Mouse (Mus musculus): ENCODE measurements around the gene Krtap28-13. TPM values are rescaled to one million over a fixed set of nuclear protein-coding genes. Genes with fewer than 3 reads are reported as not detected.

Gene Krtap28-13
- polyA plus RNA-seq, 1 experiment from 2014 or later: not detected

DNA sequence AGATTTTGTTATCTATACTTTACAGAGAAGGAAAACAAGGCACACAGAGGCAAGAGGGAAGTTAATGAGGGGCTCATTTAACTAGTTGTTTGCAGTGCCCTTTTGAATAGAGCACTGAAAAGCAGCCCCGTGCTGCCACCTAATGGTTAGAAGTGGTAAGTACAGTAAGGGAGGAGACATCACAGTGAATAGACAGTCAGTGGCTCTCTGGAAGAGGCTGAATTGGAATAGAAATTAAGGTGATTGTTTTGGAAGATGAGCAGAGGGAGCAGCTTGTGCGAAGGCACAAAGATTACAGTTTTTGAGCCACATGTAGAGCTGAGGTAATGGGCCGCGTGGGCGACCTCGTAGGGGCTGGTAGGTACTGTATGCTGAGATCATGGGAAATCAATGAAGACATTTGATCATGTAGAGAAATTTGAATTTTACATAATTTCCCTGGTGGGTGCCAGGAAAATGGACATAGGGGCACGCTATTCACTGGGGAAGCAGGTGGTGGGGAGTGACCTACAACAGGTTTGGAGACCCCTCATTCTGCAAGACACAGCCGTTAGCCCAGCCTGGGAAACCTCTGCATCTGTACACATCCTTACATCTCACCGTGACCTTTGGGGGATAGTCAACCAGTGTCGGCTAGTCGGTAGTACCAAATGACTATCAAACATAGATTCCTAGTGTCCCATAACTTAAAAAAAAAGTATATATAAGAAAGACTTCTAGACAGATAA is 15.6 kb downstream of the Krtap28-13 start:
- Histone ChIP-seq H3K4me2 (ENCODE audit: low read depth, low read length) (no peak overlapping the region), H3K4me3 (ENCODE audit: low read depth, low read length) (no peak overlapping the region), H3K27me3 (ENCODE audit: control insufficient read depth, insufficient read depth, low read depth, low read length) (no peaks in the 10 kb centered on the region), H3K36me3 (ENCODE audit: control insufficient read depth, insufficient read depth) (no peaks in the 10 kb centered on the region), H3K9ac (ENCODE audit: low read depth, low read length) (no peak overlapping the region), H3K4me1 (ENCODE audit: control insufficient read depth, low read depth, low read length) (no peaks in the 10 kb centered on the region), H3K9me3 (replicated peaks; ENCODE audit: control insufficient read depth, low read length) (no peaks in the 10 kb centered on the region), H3K27ac (ENCODE audit: low read length) (no peak overlapping the region)
- ATAC-seq (ENCODE audit: low read depth): no peak
- 35% methylated on average over 11 of the region's 11 CpGs for WGBS (ENCODE audit: insufficient replicate concordance)

DNA sequence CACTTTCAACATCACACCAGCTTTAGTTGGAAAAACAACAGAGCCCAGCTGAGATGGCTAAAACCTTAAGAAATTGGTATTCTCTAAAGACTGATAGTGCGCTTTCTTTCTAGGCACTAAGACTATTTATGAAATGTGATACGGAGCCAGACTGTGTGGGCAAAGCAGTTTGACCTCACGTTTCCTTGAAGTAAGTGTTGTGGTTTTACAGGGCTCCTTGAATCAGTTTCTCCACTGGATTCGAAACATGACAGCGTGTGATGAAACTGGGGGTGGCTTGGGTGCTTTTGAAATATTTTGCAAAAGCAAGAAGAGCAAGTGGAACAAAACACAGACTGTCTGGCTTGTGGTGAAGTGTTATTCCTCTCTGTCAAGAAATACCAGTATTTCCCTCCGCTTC is 16.3 kb downstream of the Krtap28-13 start:
- Histone ChIP-seq H3K9ac (ENCODE audit: low read depth, low read length) (no peak overlapping the region), H3K27ac (ENCODE audit: low read length) (no peak overlapping the region), H3K9me3 (replicated peaks; ENCODE audit: control insufficient read depth, low read length) (no peaks in the 10 kb centered on the region), H3K4me3 (ENCODE audit: low read depth, low read length) (no peak overlapping the region), H3K4me1 (ENCODE audit: control insufficient read depth, low read depth, low read length) (no peaks in the 10 kb centered on the region), H3K36me3 (ENCODE audit: control insufficient read depth, insufficient read depth) (no peaks in the 10 kb centered on the region), H3K4me2 (ENCODE audit: low read depth, low read length) (no peak overlapping the region), H3K27me3 (ENCODE audit: control insufficient read depth, insufficient read depth, low read depth, low read length) (no peaks in the 10 kb centered on the region)
- ATAC-seq (ENCODE audit: low read depth): no peak
- 35% methylated on average over 6 of the region's 6 CpGs for WGBS (ENCODE audit: insufficient replicate concordance)

DNA sequence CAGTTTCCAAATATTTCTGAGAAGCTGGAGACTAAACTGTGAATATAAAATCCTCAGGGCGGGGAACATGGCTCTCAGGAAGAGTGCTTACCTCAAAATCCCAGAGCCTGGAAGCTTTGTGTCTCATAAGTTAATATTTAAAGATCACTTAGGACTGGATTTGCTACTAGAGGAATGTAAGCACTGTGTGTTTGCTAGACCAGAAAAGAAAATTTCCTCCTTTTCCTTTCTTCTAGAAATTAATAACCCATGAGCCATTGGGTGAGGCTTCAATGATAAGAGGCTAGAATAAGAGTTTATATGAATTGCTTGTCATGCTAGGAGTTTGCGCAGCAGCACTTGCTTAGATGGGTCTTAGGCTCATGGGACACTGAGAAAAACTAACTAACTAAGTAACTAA is 24.1 kb downstream of the Krtap28-13 start:
- WGBS (ENCODE audit: insufficient replicate concordance): 54% methylated on average over 2 of the region's 2 CpGs
- H3K9ac ChIP-seq (ENCODE audit: low read depth, low read length): no peak overlapping the region
- no peaks in the 10 kb centered on the region for H3K27me3 ChIP-seq (ENCODE audit: control insufficient read depth, insufficient read depth, low read depth, low read length)
- no peaks in the 10 kb centered on the region for H3K36me3 ChIP-seq (ENCODE audit: control insufficient read depth, insufficient read depth)
- no peaks in the 10 kb centered on the region for H3K9me3 ChIP-seq (replicated peaks; ENCODE audit: control insufficient read depth, low read length)
- H3K4me2 ChIP-seq (ENCODE audit: low read depth, low read length): no peak overlapping the region
- no peak overlapping the region for H3K4me3 ChIP-seq (ENCODE audit: low read depth, low read length)
- H3K4me1 ChIP-seq (ENCODE audit: control insufficient read depth, low read depth, low read length): no peaks in the 10 kb centered on the region
- no peak overlapping the region for H3K27ac ChIP-seq (ENCODE audit: low read length)
- ATAC-seq (ENCODE audit: low read depth): no peak

DNA sequence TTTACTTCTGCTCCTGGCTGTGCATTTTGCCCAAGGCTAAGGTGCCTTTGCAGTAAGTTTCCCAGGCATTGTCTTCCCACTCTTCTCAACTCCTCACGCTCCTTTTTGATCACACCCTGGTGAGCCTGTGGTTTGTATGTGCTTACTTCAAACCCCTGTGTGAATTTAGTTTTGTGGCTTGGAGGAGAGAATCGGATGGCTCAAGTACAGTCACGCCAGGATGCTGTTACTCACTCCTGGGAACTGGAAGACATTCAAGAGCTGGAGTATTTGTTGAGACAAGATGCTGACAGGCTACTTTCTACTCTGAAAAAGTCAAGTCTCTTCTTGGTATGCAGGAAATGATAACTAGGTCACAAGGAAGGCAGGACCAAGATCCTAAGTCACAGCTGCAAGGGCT is 30.5 kb downstream of the Krtap28-13 start:
- H3K9me3 ChIP-seq (replicated peaks; ENCODE audit: control insufficient read depth, low read length): no peaks in the 10 kb centered on the region
- no peak overlapping the region for H3K27ac ChIP-seq (ENCODE audit: low read length)
- no peaks in the 10 kb centered on the region for H3K36me3 ChIP-seq (ENCODE audit: control insufficient read depth, insufficient read depth)
- no peak overlapping the region for H3K9ac ChIP-seq (ENCODE audit: low read depth, low read length)
- no peaks in the 10 kb centered on the region for H3K4me1 ChIP-seq (ENCODE audit: control insufficient read depth, low read depth, low read length)
- 55% methylated on average over 3 of the region's 3 CpGs for WGBS (ENCODE audit: insufficient replicate concordance)
- no peak for ATAC-seq (ENCODE audit: low read depth)
- H3K4me2 ChIP-seq (ENCODE audit: low read depth, low read length): no peak overlapping the region
- H3K27me3 ChIP-seq (ENCODE audit: control insufficient read depth, insufficient read depth, low read depth, low read length): no peaks in the 10 kb centered on the region
- no peak overlapping the region for H3K4me3 ChIP-seq (ENCODE audit: low read depth, low read length)

DNA sequence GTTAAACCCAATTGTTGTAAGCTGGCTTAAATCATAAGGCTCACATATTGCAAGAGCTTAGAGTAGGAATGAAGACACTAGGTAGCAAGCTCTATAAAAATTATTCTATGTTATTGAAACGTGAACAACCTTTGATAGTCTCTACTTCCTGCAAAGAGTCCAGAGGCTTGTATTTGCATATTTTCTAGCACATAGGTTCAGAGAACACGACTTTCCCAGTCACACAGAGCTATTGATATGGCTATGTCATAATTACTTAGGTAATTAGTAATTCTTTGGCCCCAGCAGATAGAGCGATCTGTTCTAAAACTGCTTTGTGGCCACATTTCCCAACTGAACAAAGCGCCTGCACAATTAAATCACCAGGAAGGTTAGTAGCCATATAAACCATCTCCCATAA is 36.2 kb downstream of the Krtap28-13 start:
- Histone ChIP-seq H3K4me1 (ENCODE audit: control insufficient read depth, low read depth, low read length) (no peaks in the 10 kb centered on the region), H3K36me3 (ENCODE audit: control insufficient read depth, insufficient read depth) (no peaks in the 10 kb centered on the region), H3K27ac (ENCODE audit: low read length) (no peak overlapping the region), H3K4me3 (ENCODE audit: low read depth, low read length) (no peak overlapping the region), H3K9me3 (replicated peaks; ENCODE audit: control insufficient read depth, low read length) (no peaks in the 10 kb centered on the region), H3K9ac (ENCODE audit: low read depth, low read length) (no peak overlapping the region), H3K27me3 (ENCODE audit: control insufficient read depth, insufficient read depth, low read depth, low read length) (no peaks in the 10 kb centered on the region), H3K4me2 (ENCODE audit: low read depth, low read length) (no peak overlapping the region)
- WGBS (ENCODE audit: insufficient replicate concordance): 69% methylated on average over 4 of the region's 4 CpGs
- ATAC-seq (ENCODE audit: low read depth): no peak

DNA sequence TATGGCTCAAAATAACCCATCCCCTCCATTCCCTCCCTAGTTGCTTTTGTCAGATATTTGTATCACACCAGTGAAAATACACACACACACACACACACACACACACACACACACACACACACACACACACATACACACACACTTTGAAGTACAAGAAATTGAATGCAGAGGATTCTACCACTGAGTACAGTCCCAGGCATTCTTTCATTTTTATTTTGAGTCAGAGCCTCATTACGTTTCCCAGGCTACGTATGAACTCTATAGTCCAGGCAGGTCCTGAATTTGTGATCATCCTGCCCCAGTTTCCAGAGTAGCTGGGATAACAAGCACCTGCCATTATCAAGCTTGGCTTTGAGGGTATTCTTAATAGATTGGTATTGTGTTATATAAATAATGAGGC is 38.4 kb downstream of the Krtap28-13 start:
- no peaks in the 10 kb centered on the region for H3K36me3 ChIP-seq (ENCODE audit: control insufficient read depth, insufficient read depth)
- no peak overlapping the region for H3K9ac ChIP-seq (ENCODE audit: low read depth, low read length)
- 53% methylated on average over 2 of the region's 2 CpGs for WGBS (ENCODE audit: insufficient replicate concordance)
- H3K4me1 ChIP-seq (ENCODE audit: control insufficient read depth, low read depth, low read length): no peaks in the 10 kb centered on the region
- H3K4me3 ChIP-seq (ENCODE audit: low read depth, low read length): no peak overlapping the region
- no peak overlapping the region for H3K27ac ChIP-seq (ENCODE audit: low read length)
- no peaks in the 10 kb centered on the region for H3K27me3 ChIP-seq (ENCODE audit: control insufficient read depth, insufficient read depth, low read depth, low read length)
- ATAC-seq (ENCODE audit: low read depth): no peak
- H3K4me2 ChIP-seq (ENCODE audit: low read depth, low read length): no peak overlapping the region
- H3K9me3 ChIP-seq (replicated peaks; ENCODE audit: control insufficient read depth, low read length): no peaks in the 10 kb centered on the region

DNA sequence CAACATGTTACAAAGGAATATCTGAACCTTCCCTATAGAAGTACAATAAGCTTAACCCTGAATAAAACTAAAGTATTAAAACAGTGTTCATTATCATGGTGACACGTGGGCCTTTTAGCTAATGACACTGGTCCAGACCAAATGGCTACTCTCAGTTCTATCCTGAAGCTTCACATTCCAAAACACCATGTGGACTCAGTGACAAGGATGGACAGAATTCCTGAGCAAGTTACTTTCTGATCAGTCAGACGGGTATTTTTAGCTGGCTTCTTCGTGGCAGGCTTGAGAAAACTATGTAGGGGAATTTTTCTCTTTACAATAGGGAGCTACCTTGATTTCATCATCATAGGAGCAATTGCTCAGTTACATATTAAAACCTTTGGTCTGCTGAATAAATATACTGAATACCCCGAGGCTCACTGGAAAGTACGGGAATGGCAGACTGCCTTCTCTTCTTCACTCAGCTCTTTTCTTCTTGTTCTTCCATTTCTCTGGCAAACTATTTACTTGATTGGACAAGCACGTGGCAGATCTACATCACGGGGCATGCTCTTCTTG is 38.9 kb downstream of the Krtap28-13 start:
- Histone ChIP-seq H3K4me3 (ENCODE audit: low read depth, low read length) (no peak overlapping the region), H3K27ac (ENCODE audit: low read length) (no peak overlapping the region), H3K27me3 (ENCODE audit: control insufficient read depth, insufficient read depth, low read depth, low read length) (no peaks in the 10 kb centered on the region), H3K9me3 (replicated peaks; ENCODE audit: control insufficient read depth, low read length) (no peaks in the 10 kb centered on the region), H3K9ac (ENCODE audit: low read depth, low read length) (no peak overlapping the region), H3K36me3 (ENCODE audit: control insufficient read depth, insufficient read depth) (no peaks in the 10 kb centered on the region), H3K4me1 (ENCODE audit: control insufficient read depth, low read depth, low read length) (no peaks in the 10 kb centered on the region), H3K4me2 (ENCODE audit: low read depth, low read length) (no peak overlapping the region)
- 46% methylated on average over 7 of the region's 7 CpGs for WGBS (ENCODE audit: insufficient replicate concordance)
- no peak for ATAC-seq (ENCODE audit: low read depth)

DNA sequence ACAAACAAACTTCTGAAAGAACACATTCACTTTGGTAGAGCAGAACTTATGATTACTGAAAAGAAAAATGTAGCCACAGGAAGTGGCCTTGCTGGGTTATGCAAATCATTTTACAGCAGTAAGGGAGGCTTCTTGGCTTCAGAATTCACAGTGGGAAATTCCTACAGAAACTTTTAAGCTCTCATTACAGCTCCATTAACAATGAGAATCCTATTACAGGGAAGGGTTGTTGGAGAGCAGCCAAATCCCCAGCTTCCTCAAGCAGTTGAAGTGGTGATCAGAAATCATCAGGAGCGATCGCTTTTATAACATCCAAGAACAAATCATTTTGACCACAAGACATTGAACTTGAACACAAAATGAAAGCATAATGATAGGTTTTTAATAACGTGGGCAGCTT is 41.2 kb downstream of the Krtap28-13 start:
- Histone ChIP-seq H3K9me3 (replicated peaks; ENCODE audit: control insufficient read depth, low read length) (no peaks in the 10 kb centered on the region), H3K27ac (ENCODE audit: low read length) (no peak overlapping the region), H3K36me3 (ENCODE audit: control insufficient read depth, insufficient read depth) (no peaks in the 10 kb centered on the region), H3K4me2 (ENCODE audit: low read depth, low read length) (no peak overlapping the region), H3K4me3 (ENCODE audit: low read depth, low read length) (no peak overlapping the region), H3K4me1 (ENCODE audit: control insufficient read depth, low read depth, low read length) (no peaks in the 10 kb centered on the region), H3K9ac (ENCODE audit: low read depth, low read length) (no peak overlapping the region), H3K27me3 (ENCODE audit: control insufficient read depth, insufficient read depth, low read depth, low read length) (no peaks in the 10 kb centered on the region)
- 49% methylated on average over 3 of the region's 3 CpGs for WGBS (ENCODE audit: insufficient replicate concordance)
- no peak for ATAC-seq (ENCODE audit: low read depth)

DNA sequence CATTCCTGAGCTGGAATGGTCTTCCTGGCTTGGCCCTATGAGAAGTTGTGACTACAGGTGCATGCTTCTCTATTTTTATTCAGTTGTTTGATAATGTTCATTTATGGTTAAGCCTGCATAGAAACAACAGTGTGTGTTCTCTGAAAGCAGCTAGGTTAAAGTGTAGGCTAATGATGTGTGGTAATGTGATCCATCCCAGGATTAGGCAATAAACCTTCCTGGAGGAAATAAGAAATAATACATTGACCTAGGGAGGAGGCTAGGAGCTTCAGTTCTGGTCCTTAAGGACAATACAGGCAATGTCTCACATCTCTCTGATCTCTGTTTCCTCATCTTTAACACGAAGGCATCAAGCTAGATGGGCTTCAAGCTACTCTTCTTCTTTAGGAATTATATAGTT is 44.7 kb downstream of the Krtap28-13 start:
- ATAC-seq (ENCODE audit: low read depth): no peak
- no peaks in the 10 kb centered on the region for H3K36me3 ChIP-seq (ENCODE audit: control insufficient read depth, insufficient read depth)
- no peak overlapping the region for H3K4me2 ChIP-seq (ENCODE audit: low read depth, low read length)
- H3K9ac ChIP-seq (ENCODE audit: low read depth, low read length): no peak overlapping the region
- no peaks in the 10 kb centered on the region for H3K27me3 ChIP-seq (ENCODE audit: control insufficient read depth, insufficient read depth, low read depth, low read length)
- 25% methylated on average over 1 of the region's 1 CpGs for WGBS (ENCODE audit: insufficient replicate concordance)
- H3K9me3 ChIP-seq (replicated peaks; ENCODE audit: control insufficient read depth, low read length): no peaks in the 10 kb centered on the region
- H3K4me3 ChIP-seq (ENCODE audit: low read depth, low read length): no peak overlapping the region
- no peaks in the 10 kb centered on the region for H3K4me1 ChIP-seq (ENCODE audit: control insufficient read depth, low read depth, low read length)
- H3K27ac ChIP-seq (ENCODE audit: low read length): no peak overlapping the region
